ENCODE assay signal across 23 mouse cellular contexts in the genomic region with DNA sequence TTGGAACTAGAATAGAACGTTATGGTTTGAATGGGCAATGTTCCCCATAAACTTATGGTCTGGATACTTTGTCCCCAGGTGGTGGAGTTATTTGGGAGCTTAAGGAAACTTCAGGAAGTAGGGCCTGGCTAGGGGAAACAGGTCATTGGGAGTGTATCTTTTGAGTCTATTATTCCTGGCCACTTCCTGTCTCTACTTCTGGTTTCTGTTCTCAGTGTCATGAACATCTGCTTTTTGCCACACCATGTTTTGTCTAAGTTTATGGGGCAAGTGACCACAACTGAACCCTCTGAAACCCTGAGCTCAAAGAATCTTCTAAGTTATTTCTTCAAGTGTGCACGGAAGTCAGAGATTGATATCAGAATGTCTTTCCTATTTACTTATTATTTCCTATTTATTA.
"Had no signal": no experiment of that assay in that cellular context is flagged by ENCODE, and none has a peak within 500 bp of the region (broad histone marks: within the 10 kb centered on the region; RNA-seq: fewer than 3 reads in every experiment).

No protein-coding gene starts in this region.

- DNase-seq: liver, postnatal 0 days; lung, adult 2 months; lung, postnatal 14 days; lung, postnatal 36 days; midbrain, embryonic 14.5 days; retina, postnatal 1 day; right cerebral cortex, adult 18-20 months; right cerebral cortex, postnatal 25 days; thymus, adult 2 months; thymus, postnatal 25 days; thymus, postnatal 4 days had no signal

- H3K4me1 ChIP-seq: liver, embryonic 15.5 days; lung, embryonic 15.5 days; midbrain, embryonic 10.5 days; midbrain, embryonic 12.5 days; neural tube, embryonic 15.5 days; stomach, embryonic 15.5 days had no signal

- H3K36me3 ChIP-seq: neural tube, embryonic 15.5 days; stomach, embryonic 15.5 days had no signal

- H3K4me3 ChIP-seq: liver, embryonic 15.5 days; lung, embryonic 15.5 days; midbrain, embryonic 10.5 days; midbrain, embryonic 12.5 days; myocyte; neural tube, embryonic 13.5 days; neural tube, embryonic 15.5 days; stomach, embryonic 15.5 days had no signal

- H3K27ac ChIP-seq: liver, embryonic 15.5 days; lung, embryonic 15.5 days; macrophage; midbrain, embryonic 10.5 days; midbrain, embryonic 12.5 days; neural tube, embryonic 13.5 days; neural tube, embryonic 15.5 days; stomach, embryonic 15.5 days; stomach, postnatal 0 days had no signal

- ATAC-seq: liver, postnatal 0 days; lung, postnatal 0 days; midbrain, embryonic 16.5 days had no signal

- H3K27me3 ChIP-seq: liver, embryonic 15.5 days; lung, embryonic 15.5 days; midbrain, embryonic 12.5 days; neural tube, embryonic 13.5 days; neural tube, embryonic 15.5 days; stomach, embryonic 15.5 days had no signal
